Mouse (Mus musculus): Measurements from ENCODE around the gene Rftn1. TPM values are rescaled to one million over a fixed set of nuclear protein-coding genes. Genes with fewer than 3 reads are reported as not detected.
A peak's percentile ranks its signal among the peaks of the same experiment; 100 is the strongest.

Rftn1 gene
- polyA plus RNA-seq, 1 experiment from 2014 or later, result 13.9 TPM

GRCm38 (mm10) chr17:50157190-50158150 is 33.0 kb downstream of the Rftn1 start:
- Histone ChIP-seq H3K4me3 (ENCODE audit: low read length) (no peak overlapping the region), H3K9me3 (ENCODE audit: low read length) (no peaks in the 10 kb centered on the region), H3K4me1 (ENCODE audit: insufficient read depth, low read length) (no peaks in the 10 kb centered on the region), H3K4me2 (replicated peaks; ENCODE audit: low read depth, low read length) (no peak overlapping the region), H3K27me3 (ENCODE audit: insufficient read depth, low read length) (no peaks in the 10 kb centered on the region), H3K27ac (ENCODE audit: low read length) (no peak overlapping the region), H3K36me3 (ENCODE audit: insufficient read depth, low read length) (no peaks in the 10 kb centered on the region), H3K9ac (replicated peaks; ENCODE audit: low read length) (no peak overlapping the region)
- ATAC-seq (ENCODE audit: low FRiP score, low TSS enrichment), result no peak
- WGBS, result 85% methylated on average over 15 of the region's 15 CpGs

GRCm38 (mm10) chr17:50152085-50152484 is 38.4 kb downstream of the Rftn1 start:
- H3K4me1 ChIP-seq (ENCODE audit: insufficient read depth, low read length), result no peaks in the 10 kb centered on the region
- no peak overlapping the region for H3K9ac ChIP-seq (replicated peaks; ENCODE audit: low read length)
- H3K4me2 ChIP-seq (replicated peaks; ENCODE audit: low read depth, low read length), result no peak overlapping the region
- no peak for ATAC-seq (ENCODE audit: low FRiP score, low TSS enrichment)
- no peaks in the 10 kb centered on the region for H3K27me3 ChIP-seq (ENCODE audit: insufficient read depth, low read length)
- no peaks in the 10 kb centered on the region for H3K9me3 ChIP-seq (ENCODE audit: low read length)
- H3K4me3 ChIP-seq (ENCODE audit: low read length), result no peak overlapping the region
- H3K36me3 ChIP-seq (ENCODE audit: insufficient read depth, low read length), result no peaks in the 10 kb centered on the region
- no peak overlapping the region for H3K27ac ChIP-seq (ENCODE audit: low read length)
- WGBS, result 93% methylated on average over 5 of the region's 5 CpGs

- H3K9ac ChIP-seq (replicated peaks; ENCODE audit: low read length), result no peak overlapping the region
- no peak overlapping the region for H3K4me2 ChIP-seq (replicated peaks; ENCODE audit: low read depth, low read length)
- H3K4me3 ChIP-seq (ENCODE audit: low read length), result no peak overlapping the region
- no peak overlapping the region for H3K27ac ChIP-seq (ENCODE audit: low read length)
- H3K4me1 ChIP-seq (ENCODE audit: insufficient read depth, low read length), result no peaks in the 10 kb centered on the region
- H3K9me3 ChIP-seq (ENCODE audit: low read length), result no peaks in the 10 kb centered on the region
- H3K27me3 ChIP-seq (ENCODE audit: insufficient read depth, low read length), result no peaks in the 10 kb centered on the region
- no peaks in the 10 kb centered on the region for H3K36me3 ChIP-seq (ENCODE audit: insufficient read depth, low read length)
- no peak for ATAC-seq (ENCODE audit: low FRiP score, low TSS enrichment)
- 90% methylated on average over 7 of the region's 7 CpGs for whole genome bisulfite sequencing
Observed at GRCm38 (mm10) chr17:50151208-50151723, 39.2 kb downstream of the Rftn1 start.

- H3K4me3 ChIP-seq (ENCODE audit: low read length), result no peak overlapping the region
- ATAC-seq (ENCODE audit: low FRiP score, low TSS enrichment), result no peak
- no peak overlapping the region for H3K9ac ChIP-seq (replicated peaks; ENCODE audit: low read length)
- H3K27ac ChIP-seq (ENCODE audit: low read length), result no peak overlapping the region
- no peaks in the 10 kb centered on the region for H3K4me1 ChIP-seq (ENCODE audit: insufficient read depth, low read length)
- 55% methylated on average over 16 of the region's 16 CpGs for WGBS
- H3K36me3 ChIP-seq (ENCODE audit: insufficient read depth, low read length), result no peaks in the 10 kb centered on the region
- H3K9me3 ChIP-seq (ENCODE audit: low read length), result no peaks in the 10 kb centered on the region
- no peaks in the 10 kb centered on the region for H3K27me3 ChIP-seq (ENCODE audit: insufficient read depth, low read length)
- no peak overlapping the region for H3K4me2 ChIP-seq (replicated peaks; ENCODE audit: low read depth, low read length)
Observed at GRCm38 (mm10) chr17:50150416-50151207, 39.9 kb downstream of the Rftn1 start.

- Histone ChIP-seq H3K27me3 (ENCODE audit: insufficient read depth, low read length) (no peaks in the 10 kb centered on the region), H3K27ac (ENCODE audit: low read length) (no peak overlapping the region), H3K36me3 (ENCODE audit: insufficient read depth, low read length) (no peaks in the 10 kb centered on the region), H3K4me3 (ENCODE audit: low read length) (no peak overlapping the region), H3K9me3 (ENCODE audit: low read length) (no peaks in the 10 kb centered on the region), H3K9ac (replicated peaks; ENCODE audit: low read length) (no peak overlapping the region), H3K4me1 (ENCODE audit: insufficient read depth, low read length) (no peaks in the 10 kb centered on the region), H3K4me2 (replicated peaks; ENCODE audit: low read depth, low read length) (peak overlapping the region; percentile 26; the same call in 1 of the 2 replicates)
- 52% methylated on average over 14 of the region's 14 CpGs for WGBS
- no peak for ATAC-seq (ENCODE audit: low FRiP score, low TSS enrichment)
Observed at GRCm38 (mm10) chr17:50149690-50150210, 40.7 kb downstream of the Rftn1 start.

GRCm38 (mm10) chr17:50147831-50148587 is 42.5 kb downstream of the Rftn1 start:
- Histone ChIP-seq H3K9me3 (ENCODE audit: low read length) (no peaks in the 10 kb centered on the region), H3K9ac (replicated peaks; ENCODE audit: low read length) (no peak overlapping the region), H3K36me3 (ENCODE audit: insufficient read depth, low read length) (no peaks in the 10 kb centered on the region), H3K27me3 (ENCODE audit: insufficient read depth, low read length) (no peaks in the 10 kb centered on the region), H3K4me2 (replicated peaks; ENCODE audit: low read depth, low read length) (no peak overlapping the region), H3K4me1 (ENCODE audit: insufficient read depth, low read length) (no peaks in the 10 kb centered on the region), H3K27ac (ENCODE audit: low read length) (no peak overlapping the region), H3K4me3 (ENCODE audit: low read length) (no peak overlapping the region)
- 91% methylated on average over 12 of the region's 12 CpGs for WGBS
- no peak for ATAC-seq (ENCODE audit: low FRiP score, low TSS enrichment)

- Histone ChIP-seq H3K9ac (replicated peaks; ENCODE audit: low read length) (no peak overlapping the region), H3K4me2 (replicated peaks; ENCODE audit: low read depth, low read length) (no peak overlapping the region), H3K4me1 (ENCODE audit: insufficient read depth, low read length) (no peaks in the 10 kb centered on the region), H3K27me3 (ENCODE audit: insufficient read depth, low read length) (no peaks in the 10 kb centered on the region), H3K9me3 (ENCODE audit: low read length) (no peaks in the 10 kb centered on the region), H3K27ac (ENCODE audit: low read length) (no peak overlapping the region), H3K4me3 (ENCODE audit: low read length) (no peak overlapping the region), H3K36me3 (ENCODE audit: insufficient read depth, low read length) (no peaks in the 10 kb centered on the region)
- ATAC-seq (ENCODE audit: low FRiP score, low TSS enrichment), result no peak
- WGBS, result 83% methylated on average over 10 of the region's 10 CpGs
Observed at GRCm38 (mm10) chr17:50143354-50143753, 47.1 kb downstream of the Rftn1 start.

GRCm38 (mm10) chr17:50142553-50142952 is 47.9 kb downstream of the Rftn1 start:
- H3K4me1 ChIP-seq (ENCODE audit: insufficient read depth, low read length), result no peaks in the 10 kb centered on the region
- 70% methylated on average over 8 of the region's 8 CpGs for WGBS
- no peak overlapping the region for H3K27ac ChIP-seq (ENCODE audit: low read length)
- H3K9ac ChIP-seq (replicated peaks; ENCODE audit: low read length), result no peak overlapping the region
- no peaks in the 10 kb centered on the region for H3K27me3 ChIP-seq (ENCODE audit: insufficient read depth, low read length)
- no peaks in the 10 kb centered on the region for H3K9me3 ChIP-seq (ENCODE audit: low read length)
- H3K36me3 ChIP-seq (ENCODE audit: insufficient read depth, low read length), result no peaks in the 10 kb centered on the region
- no peak overlapping the region for H3K4me3 ChIP-seq (ENCODE audit: low read length)
- no peak for ATAC-seq (ENCODE audit: low FRiP score, low TSS enrichment)
- no peak overlapping the region for H3K4me2 ChIP-seq (replicated peaks; ENCODE audit: low read depth, low read length)

- Histone ChIP-seq H3K9ac (replicated peaks; ENCODE audit: low read length) (no peak overlapping the region), H3K4me3 (ENCODE audit: low read length) (no peak overlapping the region), H3K4me1 (ENCODE audit: insufficient read depth, low read length) (no peaks in the 10 kb centered on the region), H3K9me3 (ENCODE audit: low read length) (no peaks in the 10 kb centered on the region), H3K4me2 (replicated peaks; ENCODE audit: low read depth, low read length) (no peak overlapping the region), H3K36me3 (ENCODE audit: insufficient read depth, low read length) (no peaks in the 10 kb centered on the region), H3K27ac (ENCODE audit: low read length) (no peak overlapping the region), H3K27me3 (ENCODE audit: insufficient read depth, low read length) (no peaks in the 10 kb centered on the region)
- ATAC-seq (ENCODE audit: low FRiP score, low TSS enrichment), result no peak
- WGBS, result 92% methylated on average over 7 of the region's 7 CpGs
Observed at GRCm38 (mm10) chr17:50142151-50142550, 48.3 kb downstream of the Rftn1 start.

Measured in kidney, embryonic 16.5 days (tissue).